Mouse (Mus musculus) MEL-GATA-1-ER (cell line): ENCODE measurements around the gene Strn3.

Experiments
- DNase-seq: peaks from one replicate; pipeline ENCODE4 v3.0.0-alpha.2; 2012; ENCODE audit warnings: low read depth; ENCODE audit errors: extremely low read depth

The Strn3 gene

DNA sequence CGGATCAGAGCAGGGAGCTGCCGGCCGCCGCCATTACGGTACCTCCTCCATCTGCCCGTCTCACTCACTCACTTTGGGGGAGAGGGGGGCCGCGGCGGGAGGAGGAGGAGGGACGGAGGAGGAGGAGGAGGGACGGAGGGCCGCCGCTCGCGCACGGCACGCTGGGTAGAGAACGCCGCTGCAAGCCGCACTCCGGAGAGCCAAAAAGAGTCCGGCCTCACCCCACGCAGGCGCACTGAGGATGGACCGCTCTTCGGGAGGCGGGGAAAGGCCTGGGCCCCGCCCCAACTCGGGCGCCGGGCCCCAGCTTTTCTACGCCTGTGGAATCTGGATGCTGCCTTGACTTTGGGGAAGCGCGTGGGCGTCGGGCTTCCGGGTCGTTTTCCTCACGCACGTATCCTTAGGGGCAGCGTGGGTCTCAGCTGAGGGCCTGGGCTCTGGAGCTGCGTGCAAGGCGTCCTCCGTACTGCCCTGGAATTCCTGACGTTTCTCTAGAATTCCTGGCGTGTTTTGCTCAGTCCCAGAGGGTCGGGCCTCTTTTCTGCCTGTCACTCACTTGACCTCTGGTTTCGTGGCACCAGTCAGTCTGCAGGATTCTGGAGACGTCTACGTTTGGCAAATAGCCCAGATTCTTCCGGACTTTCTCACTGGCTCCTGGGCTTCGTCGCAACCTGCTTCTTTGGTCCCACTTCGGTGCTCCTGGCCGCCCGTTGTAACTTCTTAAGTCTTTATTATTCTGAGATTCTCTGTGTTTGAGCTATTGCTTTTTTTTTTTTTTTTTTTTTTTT, at the start of gene Strn3:
TSS of gene Strn3 (minus strand) at position 53 of the 788 bp plus-strand sequence.
- peak; percentile 91 for DNase-seq

DNA sequence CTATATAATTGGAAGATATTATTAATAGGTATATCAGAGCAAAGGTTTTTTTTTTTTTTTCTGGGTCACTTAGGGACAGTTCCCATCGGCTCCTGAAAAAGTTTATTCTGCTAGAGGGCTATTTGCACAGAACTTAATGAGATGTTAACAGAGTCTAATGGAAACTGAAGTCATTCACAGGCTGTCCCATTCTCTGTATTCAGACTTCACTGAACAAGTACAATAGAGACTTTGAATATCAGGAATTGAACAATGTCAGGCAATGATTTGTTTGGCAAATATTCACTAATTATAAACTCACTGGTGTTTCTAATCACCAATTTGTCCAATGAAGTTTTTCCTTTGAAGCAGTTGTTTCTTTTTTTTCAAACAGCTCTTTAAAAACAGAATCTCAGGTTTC, 45.1 kb upstream of the Strn3 start:
- no peak for DNase-seq

GRCm38 (mm10) chr12:51736381-51736780, 44.7 kb upstream of the Strn3 start:
- no peak for DNase-seq

DNA sequence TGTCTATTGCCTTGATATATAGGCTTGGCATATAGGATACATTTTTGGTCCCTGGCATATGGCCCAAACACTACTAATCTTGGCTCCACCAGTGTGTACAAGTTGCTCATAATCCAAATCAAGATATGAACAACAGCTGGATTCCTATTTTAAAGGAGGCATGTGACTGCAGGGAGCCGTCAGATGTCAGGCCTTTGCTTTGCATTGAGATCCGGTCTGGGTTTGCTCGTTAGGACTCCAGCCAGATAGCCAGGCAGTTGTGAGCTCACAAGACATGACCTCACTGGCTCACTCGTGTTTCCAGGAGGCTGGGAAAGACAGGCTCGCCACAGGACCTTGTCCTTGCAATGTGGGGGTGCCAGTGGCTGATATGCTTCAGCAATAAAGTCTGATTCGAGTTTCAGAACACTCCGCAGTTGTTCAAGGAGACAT, 44.2 kb upstream of the Strn3 start:
- DNase-seq, result no peak

DNA sequence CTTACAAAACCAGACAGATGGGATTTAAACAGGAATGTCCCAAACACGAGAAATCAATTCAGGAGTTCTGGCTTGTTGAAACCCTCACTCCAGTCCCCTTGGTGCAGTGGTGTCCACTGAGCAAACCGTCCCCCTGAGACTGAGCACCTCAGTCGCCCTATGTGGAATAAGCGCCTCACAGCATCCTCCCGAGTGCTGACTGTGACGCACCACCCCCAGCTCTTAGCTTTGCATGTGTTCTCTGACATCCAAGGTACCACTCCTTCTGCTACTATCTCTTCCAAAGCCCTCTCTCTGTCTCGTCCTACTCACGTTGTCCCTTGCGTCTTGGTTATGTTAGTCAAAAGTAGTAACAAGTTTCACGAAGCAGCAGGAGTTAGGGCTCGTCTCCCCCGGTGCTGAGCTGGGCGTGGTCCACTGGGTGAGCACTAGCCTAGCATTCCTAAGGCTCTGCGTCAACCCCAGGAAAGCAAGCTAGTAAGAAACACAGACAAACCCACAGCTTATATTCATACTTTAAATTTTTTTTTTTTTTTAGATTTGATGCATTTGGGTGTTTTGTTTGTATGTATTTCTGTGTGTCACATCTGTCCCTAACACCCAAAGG, 43.0 kb upstream of the Strn3 start:
- DNase-seq, result no peak

DNA sequence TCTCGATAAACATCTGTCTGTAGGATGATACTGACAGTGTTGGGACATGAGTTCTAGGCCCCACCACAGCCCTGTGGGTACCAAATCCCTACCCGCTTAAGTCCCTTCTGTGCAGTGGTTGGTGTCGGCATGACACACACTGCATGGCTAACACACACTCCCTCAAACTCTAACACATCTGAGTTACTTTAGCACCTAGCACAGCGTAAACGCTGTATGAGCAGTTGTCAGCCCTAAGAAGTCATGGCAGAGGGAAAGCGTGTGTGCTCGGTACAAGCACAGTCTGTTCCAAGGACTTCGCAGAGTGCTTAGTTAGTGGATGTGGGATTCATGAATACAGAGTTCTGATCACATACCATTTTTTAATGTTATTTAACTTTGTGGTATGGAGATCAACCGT, 38.1 kb upstream of the Strn3 start:
- DNase-seq, result no peak

GRCm38 (mm10) chr12:51729058-51729457, 37.4 kb upstream of the Strn3 start:
- no peak for DNase-seq

GRCm38 (mm10) chr12:51721836-51722235, 30.1 kb upstream of the Strn3 start:
- DNase-seq, result no peak

DNA sequence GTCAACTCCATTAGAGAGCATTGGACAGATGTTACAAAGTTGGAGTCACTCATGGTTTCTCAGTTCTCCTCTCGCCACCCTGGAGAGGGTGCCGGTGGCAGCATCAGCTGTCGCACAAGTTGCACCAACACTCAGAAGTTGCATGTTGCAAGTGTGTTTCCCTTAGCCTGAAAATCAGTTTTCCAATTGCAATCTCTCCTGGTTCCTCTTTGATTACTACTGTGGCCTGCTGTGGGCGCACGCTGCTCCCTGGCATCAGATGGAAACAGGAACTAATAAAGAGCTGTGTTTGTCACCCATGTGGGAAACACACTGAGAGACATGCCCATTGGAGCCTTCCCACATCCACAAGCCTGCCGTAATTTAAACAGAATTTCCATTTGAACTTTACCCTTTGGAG, 26.9 kb upstream of the Strn3 start:
- DNase-seq, result no peak

DNA sequence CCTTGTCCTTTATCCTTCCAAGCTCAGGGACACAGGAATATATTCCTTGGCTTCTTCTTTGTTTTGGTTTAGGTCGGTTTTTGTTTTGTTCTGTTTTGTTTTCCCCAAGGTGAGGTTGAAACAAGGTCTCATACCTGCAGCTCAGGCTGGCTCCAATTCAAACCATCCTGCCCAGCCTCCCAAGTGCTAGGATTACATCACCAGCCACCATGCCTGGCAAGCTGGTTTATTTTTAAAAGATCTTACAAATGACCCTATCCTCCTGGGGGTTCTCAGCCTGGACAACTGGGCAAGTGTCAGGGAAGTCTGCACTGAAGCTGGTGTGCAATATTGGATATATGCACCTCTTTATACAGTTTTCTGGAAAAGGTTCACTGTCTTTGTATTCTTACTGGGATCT, 21.0 kb upstream of the Strn3 start:
- no peak for DNase-seq

GRCm38 (mm10) chr12:51710154-51710553, 18.5 kb upstream of the Strn3 start:
- no peak for DNase-seq

DNA sequence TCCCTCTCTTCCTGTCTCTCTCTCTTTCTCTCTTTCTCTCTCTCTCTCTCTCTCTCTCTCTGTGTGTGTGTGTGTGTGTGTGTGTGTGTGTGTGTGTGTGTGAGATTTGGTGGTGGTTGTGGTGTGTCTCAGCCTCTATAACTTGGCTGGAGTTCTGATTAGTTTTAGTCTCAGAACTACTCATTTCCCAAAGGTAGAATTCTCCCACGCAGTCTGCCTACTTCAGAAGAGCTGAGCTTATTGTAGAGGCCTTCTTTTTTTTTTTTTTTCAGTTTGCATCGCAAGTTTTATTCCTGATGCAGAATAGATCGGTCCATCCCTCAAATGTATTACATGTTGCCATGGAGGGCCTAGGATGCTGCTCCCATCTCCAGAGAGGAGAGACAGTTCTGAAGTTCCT, 18.0 kb upstream of the Strn3 start:
- DNase-seq, result no peak

- DNase-seq, result no peak
These were observed 17.4 kb upstream of the Strn3 start for GRCm38 (mm10) chr12:51708941-51709686.

GRCm38 (mm10) chr12:51706673-51707235, 15.1 kb upstream of the Strn3 start:
- no peak for DNase-seq

GRCm38 (mm10) chr12:51705778-51706177, 14.1 kb upstream of the Strn3 start:
- no peak for DNase-seq

DNA sequence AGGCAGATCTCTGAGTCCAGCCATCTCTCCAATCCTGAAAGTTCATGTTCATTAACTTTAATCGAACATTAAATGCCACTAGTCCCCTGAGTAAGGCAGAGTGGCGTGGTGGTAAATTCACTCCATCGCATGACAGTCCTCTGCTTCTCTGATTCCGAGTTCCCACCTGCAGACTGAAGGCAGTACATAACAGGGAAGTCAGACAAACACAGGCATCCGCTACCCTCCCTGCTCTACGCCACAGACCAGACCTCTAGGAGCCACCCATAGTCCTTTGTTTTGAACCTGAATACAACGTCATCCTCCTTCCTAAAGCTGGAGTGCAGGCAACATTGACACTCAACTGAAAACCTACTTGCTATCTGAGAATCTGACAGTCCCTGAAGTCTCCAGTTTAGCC, 12.9 kb upstream of the Strn3 start:
- no peak for DNase-seq

DNA sequence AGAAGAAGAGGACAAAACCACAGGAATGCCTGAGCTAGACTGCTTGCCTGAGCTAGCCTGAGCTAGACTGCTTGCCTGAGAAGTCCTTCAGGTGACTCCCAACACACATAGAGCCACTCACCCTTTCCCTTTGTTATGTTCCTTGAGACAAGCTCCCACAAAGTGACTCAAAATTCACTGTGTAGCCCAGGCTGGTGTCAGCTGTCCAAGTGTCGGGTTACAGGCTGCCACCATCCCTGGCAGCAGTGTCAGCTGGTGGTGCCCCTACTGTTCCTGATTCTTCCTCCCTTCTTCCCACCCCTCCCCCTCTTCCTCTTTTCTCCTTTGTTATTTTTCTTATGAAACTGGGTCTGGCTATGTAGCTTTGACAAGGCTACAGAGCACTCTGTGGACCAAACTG, 12.2 kb upstream of the Strn3 start:
- DNase-seq, result no peak

DNA sequence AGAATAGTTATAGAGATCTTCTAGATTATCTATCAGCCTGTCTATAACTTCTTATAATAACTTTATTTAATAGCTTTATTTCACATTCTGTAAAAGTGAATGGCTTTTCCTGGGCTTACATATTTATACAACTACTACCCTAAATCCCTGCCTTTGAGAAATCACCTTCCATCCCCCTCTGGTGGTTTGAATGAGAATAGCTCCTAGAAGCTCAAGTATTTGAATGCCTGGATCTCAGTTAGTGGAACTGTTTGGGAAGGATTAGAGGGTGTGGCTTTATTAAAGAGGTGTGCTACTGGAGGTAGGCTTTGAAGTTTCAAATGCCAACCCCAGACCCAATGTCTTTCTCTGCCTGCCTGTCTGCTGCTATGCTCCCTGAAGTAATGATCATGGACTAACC, 10.0 kb upstream of the Strn3 start:
- DNase-seq, result no peak

DNA sequence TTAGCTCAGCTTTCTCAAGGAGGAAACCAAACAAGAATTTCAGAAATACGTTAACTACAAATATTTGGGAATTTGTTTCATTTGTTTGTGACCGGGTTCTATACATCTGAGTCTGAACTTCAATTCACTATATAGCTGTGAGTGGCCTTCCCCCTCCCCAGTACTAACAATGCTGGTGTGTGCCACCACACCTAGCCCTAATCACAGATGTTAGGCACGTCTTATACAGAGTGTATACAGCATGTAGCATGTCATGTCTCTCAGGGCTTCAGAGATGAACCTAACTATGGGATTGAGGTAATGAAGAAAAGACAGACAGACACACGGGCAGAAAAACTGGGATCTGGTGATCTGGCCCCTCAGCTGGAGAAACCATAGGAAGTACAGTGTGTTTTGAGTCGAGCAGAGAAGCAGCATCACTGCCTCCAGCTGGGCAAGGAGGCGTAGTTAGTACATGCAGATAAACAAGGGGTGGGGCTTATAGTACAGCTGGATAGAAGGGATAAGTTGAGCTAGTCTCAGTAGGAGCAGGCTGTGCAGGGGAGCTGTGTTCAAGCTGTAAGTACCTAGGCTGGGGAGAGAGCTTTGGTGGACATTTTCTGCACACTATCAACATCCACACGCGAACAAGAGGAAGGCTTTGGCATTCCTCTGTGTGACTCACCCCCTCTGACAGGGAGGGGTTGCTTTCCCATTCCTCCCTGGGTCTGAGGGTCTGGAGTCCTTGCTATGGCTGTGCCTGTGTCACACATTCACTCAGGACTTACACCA, 8.1 kb upstream of the Strn3 start:
- peak; percentile 65 for DNase-seq

GRCm38 (mm10) chr12:51696157-51696556, 4.5 kb upstream of the Strn3 start:
- DNase-seq, result no peak

GRCm38 (mm10) chr12:51694966-51695365, 3.3 kb upstream of the Strn3 start:
- DNase-seq, result no peak
